Mouse (Mus musculus) hindbrain, embryonic 15.5 days (tissue): ENCODE measurements around the gene Foxred2. TPM values are rescaled to one million over a fixed set of nuclear protein-coding genes. Genes with fewer than 3 reads are reported as not detected.

Experiments used
- ATAC-seq: fragments of 200-750 bp; cut with Nextera tagmentation; 2 replicates; pipeline ENCODE4 v1.8.0; 2017; ENCODE audit warnings: low read depth, moderate number of reproducible peaks, moderate TSS enrichment; ENCODE audit not compliant: low FRiP score
- H3K27ac ChIP-seq: fragments of 300-500 bp; sonication (generic); replicated peaks from 2 replicates; pipeline ENCODE4 v1.5.1; 2015; ENCODE audit warnings: mild to moderate bottlenecking, inconsistent platforms
- H3K27me3 ChIP-seq: fragments of 300-500 bp; sonication (generic); 2 replicates; pipeline ENCODE4 v1.6.1; 2015; ENCODE audit warnings: control low read depth, inconsistent platforms
- H3K36me3 ChIP-seq: fragments of 300-500 bp; sonication (generic); 2 replicates; pipeline ENCODE4 v1.6.1; 2015; ENCODE audit warnings: control low read depth, inconsistent platforms
- H3K4me1 ChIP-seq: fragments of 300-500 bp; sonication (generic); replicated peaks from 2 replicates; pipeline ENCODE4 v1.6.1; 2015; ENCODE audit warnings: control low read depth, inconsistent platforms
- H3K4me2 ChIP-seq: fragments of 300-500 bp; sonication (generic); 2 replicates; pipeline ENCODE4 v1.6.1; 2015; ENCODE audit warnings: moderate library complexity, mild to moderate bottlenecking, inconsistent platforms
- H3K4me3 ChIP-seq: fragments of 300-500 bp; sonication (generic); 2 replicates; pipeline ENCODE4 v1.5.1; 2015; ENCODE audit warnings: mild to moderate bottlenecking, inconsistent platforms
- H3K9ac ChIP-seq: fragments of 300-500 bp; sonication (generic); 2 replicates; pipeline ENCODE4 v1.6.1; 2015; ENCODE audit warnings: inconsistent platforms
- H3K9me3 ChIP-seq: fragments of 300-500 bp; sonication (generic); 2 replicates; pipeline ENCODE4 v1.6.1; 2016; ENCODE audit warnings: control low read depth, inconsistent platforms
- WGBS: fragments of 180-500 bp; shearing (Covaris S2); methylation state at CpG from one replicate; pipeline ENCODE4 v1.1.7; 2015; 5-methylcytosine and 5-hydroxymethylcytosine counted together
- polyA plus RNA-seq: library from polyadenylated mRNA; unstranded; fragments of >200 nt; fragmentation: Nextera tagmentation; extraction: Ambion mirVana; gene quantifications from 2 replicates; pipeline ENCODE4 v1.2.1, GENCODE M21; 2015

Gene Foxred2
- polyA plus RNA-seq, 1 experiment from 2014 or later: 9.1 TPM

GRCm38 (mm10) chr15:77925195-77925594, 31.3 kb downstream of the Foxred2 start:
- H3K36me3 ChIP-seq: peaks cover 48% of the 10 kb centered on the region
- no peak overlapping the region for H3K9ac ChIP-seq
- no peak overlapping the region for H3K4me2 ChIP-seq
- no peaks in the 10 kb centered on the region for H3K9me3 ChIP-seq
- H3K27ac ChIP-seq: no peak overlapping the region
- ATAC-seq: no peak
- no peaks in the 10 kb centered on the region for H3K27me3 ChIP-seq
- peaks cover 23% of the 10 kb centered on the region for H3K4me1 ChIP-seq
- no peak overlapping the region for H3K4me3 ChIP-seq
- 96% methylated on average over 2 of the region's 2 CpGs for WGBS

- no peak overlapping the region for H3K4me2 ChIP-seq
- no peaks in the 10 kb centered on the region for H3K9me3 ChIP-seq
- WGBS: 72% methylated on average over 9 of the region's 9 CpGs
- no peak overlapping the region for H3K9ac ChIP-seq
- ATAC-seq: no peak
- peaks cover 58% of the 10 kb centered on the region for H3K36me3 ChIP-seq
- H3K27me3 ChIP-seq: no peaks in the 10 kb centered on the region
- H3K4me1 ChIP-seq: peaks cover 14% of the 10 kb centered on the region
- no peak overlapping the region for H3K27ac ChIP-seq
- no peak overlapping the region for H3K4me3 ChIP-seq
Measured at GRCm38 (mm10) chr15:77923267-77924035, 33.1 kb downstream of the Foxred2 start.

- no peak for ATAC-seq
- Histone ChIP-seq H3K9me3 (no peaks in the 10 kb centered on the region), H3K36me3 (peaks cover 63% of the 10 kb centered on the region), H3K4me2 (no peak overlapping the region), H3K9ac (no peak overlapping the region), H3K4me3 (no peak overlapping the region), H3K27me3 (no peaks in the 10 kb centered on the region), H3K27ac (no peak overlapping the region), H3K4me1 (peaks cover 9% of the 10 kb centered on the region)
- 81% methylated on average over 9 of the region's 9 CpGs for WGBS
Measured at GRCm38 (mm10) chr15:77922710-77923109, 33.8 kb downstream of the Foxred2 start.

- ATAC-seq: no peak
- H3K4me3 ChIP-seq: no peak overlapping the region
- H3K4me1 ChIP-seq: no peaks in the 10 kb centered on the region
- H3K9me3 ChIP-seq: no peaks in the 10 kb centered on the region
- 92% methylated on average over 6 of the region's 6 CpGs for WGBS
- peaks cover 56% of the 10 kb centered on the region for H3K36me3 ChIP-seq
- H3K9ac ChIP-seq: no peak overlapping the region
- H3K4me2 ChIP-seq: no peak overlapping the region
- H3K27ac ChIP-seq: no peak overlapping the region
- H3K27me3 ChIP-seq: no peaks in the 10 kb centered on the region
Measured at GRCm38 (mm10) chr15:77921636-77922035, 34.9 kb downstream of the Foxred2 start.

GRCm38 (mm10) chr15:77920511-77921462, 35.7 kb downstream of the Foxred2 start:
- 78% methylated on average over 10 of the region's 10 CpGs for WGBS
- Histone ChIP-seq H3K9ac (no peak overlapping the region), H3K36me3 (peaks cover 52% of the 10 kb centered on the region), H3K4me2 (no peak overlapping the region), H3K4me3 (no peak overlapping the region), H3K4me1 (no peaks in the 10 kb centered on the region), H3K27me3 (no peaks in the 10 kb centered on the region), H3K27ac (no peak overlapping the region), H3K9me3 (no peaks in the 10 kb centered on the region)
- no peak for ATAC-seq

GRCm38 (mm10) chr15:77919441-77919840, 37.1 kb downstream of the Foxred2 start:
- 92% methylated on average over 12 of the region's 12 CpGs for WGBS
- Histone ChIP-seq H3K9ac (no peak overlapping the region), H3K27ac (no peak overlapping the region), H3K9me3 (no peaks in the 10 kb centered on the region), H3K4me2 (no peak overlapping the region), H3K4me1 (no peaks in the 10 kb centered on the region), H3K27me3 (no peaks in the 10 kb centered on the region), H3K4me3 (no peak overlapping the region), H3K36me3 (peaks cover 61% of the 10 kb centered on the region)
- no peak for ATAC-seq

GRCm38 (mm10) chr15:77916851-77917544, 39.5 kb downstream of the Foxred2 start:
- H3K36me3 ChIP-seq: peaks cover 42% of the 10 kb centered on the region
- H3K9ac ChIP-seq: no peak overlapping the region
- H3K27me3 ChIP-seq: no peaks in the 10 kb centered on the region
- ATAC-seq: peak; percentile 64; the same call in 1 of the 2 replicates
- 41% methylated on average over 8 of the region's 8 CpGs for WGBS
- H3K4me1 ChIP-seq: no peaks in the 10 kb centered on the region
- no peak overlapping the region for H3K4me2 ChIP-seq
- H3K9me3 ChIP-seq: no peaks in the 10 kb centered on the region
- H3K27ac ChIP-seq: no peak overlapping the region
- H3K4me3 ChIP-seq: no peak overlapping the region

GRCm38 (mm10) chr15:77915287-77915686, 41.2 kb downstream of the Foxred2 start:
- peaks cover 34% of the 10 kb centered on the region for H3K36me3 ChIP-seq
- ATAC-seq: no peak
- 99% methylated on average over 4 of the region's 4 CpGs for WGBS

GRCm38 (mm10) chr15:77914507-77914906, 42.0 kb downstream of the Foxred2 start:
- Histone ChIP-seq H3K4me1 (no peaks in the 10 kb centered on the region), H3K9ac (no peak overlapping the region), H3K9me3 (no peaks in the 10 kb centered on the region), H3K4me3 (no peak overlapping the region), H3K27ac (no peak overlapping the region), H3K36me3 (peaks cover 29% of the 10 kb centered on the region), H3K27me3 (no peaks in the 10 kb centered on the region), H3K4me2 (no peak overlapping the region)
- ATAC-seq: no peak
- 91% methylated on average over 3 of the region's 3 CpGs for WGBS

More at GRCm38 (mm10) chr15:77915287-77915686, 41.2 kb downstream of the Foxred2 start:
- Histone ChIP-seq H3K27ac (no peak overlapping the region), H3K4me3 (no peak overlapping the region), H3K9me3 (no peaks in the 10 kb centered on the region), H3K9ac (no peak overlapping the region), H3K4me2 (no peak overlapping the region), H3K27me3 (no peaks in the 10 kb centered on the region), H3K4me1 (no peaks in the 10 kb centered on the region)

- ATAC-seq: no peak
- Histone ChIP-seq H3K9ac (no peak overlapping the region), H3K4me1 (no peaks in the 10 kb centered on the region), H3K4me3 (no peak overlapping the region), H3K4me2 (no peak overlapping the region), H3K36me3 (peaks cover 19% of the 10 kb centered on the region), H3K9me3 (no peaks in the 10 kb centered on the region), H3K27ac (no peak overlapping the region), H3K27me3 (no peaks in the 10 kb centered on the region)
- WGBS: 90% methylated on average over 8 of the region's 8 CpGs
Measured at GRCm38 (mm10) chr15:77913054-77913453, 43.5 kb downstream of the Foxred2 start.

GRCm38 (mm10) chr15:77912585-77912984, 43.9 kb downstream of the Foxred2 start:
- H3K27me3 ChIP-seq: no peaks in the 10 kb centered on the region
- H3K9me3 ChIP-seq: no peaks in the 10 kb centered on the region
- no peaks in the 10 kb centered on the region for H3K4me1 ChIP-seq
- no peak overlapping the region for H3K4me3 ChIP-seq
- no peak overlapping the region for H3K4me2 ChIP-seq
- H3K27ac ChIP-seq: no peak overlapping the region
- no peak for ATAC-seq
- H3K9ac ChIP-seq: no peak overlapping the region
- 61% methylated on average over 7 of the region's 7 CpGs for WGBS
- peaks cover 17% of the 10 kb centered on the region for H3K36me3 ChIP-seq
